Mouse (Mus musculus) G1E-ER4 (cell line): Measurements from ENCODE around the gene Fndc9. TPM values are rescaled to one million over a fixed set of nuclear protein-coding genes. Genes with fewer than 3 reads are reported as not detected.

Source experiments
- GATA1 ChIP-seq: IDR thresholded peaks from one replicate; pipeline ENCODE4 v1.8.0; 2012; ENCODE audit warnings: low read length, inconsistent platforms
- polyA plus RNA-seq: library from polyadenylated mRNA; stranded (reverse); fragments of >175 nt; gene quantifications from 2 replicates; pipeline ENCODE4 v1.2.3, GENCODE M21; 2012

The Fndc9 gene
- polyA plus RNA-seq, result not detected in 2 replicates

DNA sequence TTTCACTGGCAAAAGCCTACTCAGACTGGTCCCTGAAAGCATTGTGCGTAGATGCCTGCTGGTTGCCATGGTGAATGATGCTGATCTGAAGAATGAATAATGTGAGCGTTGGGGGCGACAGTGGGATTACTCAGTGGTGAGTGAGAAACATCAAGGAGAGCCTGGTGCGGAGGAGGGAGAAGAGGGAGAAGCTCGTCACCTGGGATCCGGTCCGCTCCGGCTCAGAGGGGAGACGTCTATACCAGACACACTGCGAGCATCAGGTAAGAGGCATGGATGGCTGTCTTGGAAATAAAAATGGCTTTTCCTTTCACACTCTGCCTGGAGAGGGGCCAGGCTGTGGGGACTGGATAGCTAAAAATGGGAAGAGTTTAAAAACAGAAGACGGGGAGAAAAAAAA lies at the start of gene Fndc9:
Gene Fndc9 (plus strand): TSS at position 198 of the 400 bp plus-strand sequence.
- TF ChIP-seq GATA1, result no peak

DNA sequence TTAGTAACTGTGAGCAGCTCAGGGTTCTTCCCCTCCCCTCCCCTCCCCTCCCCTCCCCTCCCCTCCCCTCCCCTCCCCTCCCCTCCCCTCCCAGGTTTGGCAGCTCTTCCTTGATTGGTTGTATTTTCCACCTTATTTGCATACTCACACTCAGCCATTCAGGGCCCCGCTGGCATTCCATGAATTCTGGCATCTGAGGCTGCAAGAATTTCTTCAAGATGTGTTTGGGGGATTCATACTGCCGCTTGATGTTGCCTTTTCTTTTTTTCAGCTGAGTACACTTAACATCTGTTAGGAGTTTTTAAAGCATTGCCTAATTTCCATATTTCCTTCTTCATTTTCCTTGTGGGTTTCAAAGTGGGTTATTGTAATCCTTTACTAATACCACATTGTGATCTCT lies 47.0 kb upstream of the Fndc9 start:
- no peak for TF ChIP-seq GATA1

DNA sequence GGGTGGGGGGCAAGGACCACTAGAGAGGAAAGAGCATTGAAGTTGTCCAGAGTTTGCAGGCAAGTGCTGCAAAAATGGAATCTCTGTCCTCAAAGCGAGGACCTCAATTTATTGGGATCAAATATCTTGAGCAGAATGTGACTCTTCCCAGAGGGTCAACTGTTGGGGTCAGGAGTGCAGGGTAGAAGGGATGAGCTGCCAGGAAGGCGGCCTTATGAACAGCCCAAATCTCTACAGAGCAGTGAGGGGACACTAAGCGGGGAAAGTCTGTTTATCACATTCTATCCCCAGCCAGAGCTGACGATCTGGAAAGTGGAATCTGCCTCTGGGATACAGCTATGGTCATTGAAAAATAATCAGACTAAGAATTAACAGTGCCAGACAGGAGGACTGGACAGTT lies 41.2 kb upstream of the Fndc9 start:
- TF ChIP-seq GATA1, result no peak

DNA sequence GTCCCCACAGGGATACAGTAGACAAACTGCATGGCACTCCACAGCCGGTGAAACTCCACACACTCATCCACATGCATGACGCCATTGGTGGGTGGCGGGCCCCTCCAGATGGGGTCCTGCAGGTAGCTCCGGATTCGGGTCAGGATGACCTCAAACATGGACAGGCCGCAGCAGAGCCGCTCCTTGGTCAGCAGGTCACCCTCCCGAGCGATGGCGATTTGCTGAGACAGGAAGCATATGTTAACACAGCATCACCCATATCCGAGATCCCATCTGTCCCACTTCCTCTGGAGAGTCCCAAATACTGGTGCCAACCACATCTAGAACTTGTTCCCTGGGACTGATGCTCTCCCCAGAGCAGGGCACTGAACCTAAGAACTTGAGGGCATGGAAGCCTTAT lies 34.7 kb upstream of the Fndc9 start:
- TF ChIP-seq GATA1, result no peak

DNA sequence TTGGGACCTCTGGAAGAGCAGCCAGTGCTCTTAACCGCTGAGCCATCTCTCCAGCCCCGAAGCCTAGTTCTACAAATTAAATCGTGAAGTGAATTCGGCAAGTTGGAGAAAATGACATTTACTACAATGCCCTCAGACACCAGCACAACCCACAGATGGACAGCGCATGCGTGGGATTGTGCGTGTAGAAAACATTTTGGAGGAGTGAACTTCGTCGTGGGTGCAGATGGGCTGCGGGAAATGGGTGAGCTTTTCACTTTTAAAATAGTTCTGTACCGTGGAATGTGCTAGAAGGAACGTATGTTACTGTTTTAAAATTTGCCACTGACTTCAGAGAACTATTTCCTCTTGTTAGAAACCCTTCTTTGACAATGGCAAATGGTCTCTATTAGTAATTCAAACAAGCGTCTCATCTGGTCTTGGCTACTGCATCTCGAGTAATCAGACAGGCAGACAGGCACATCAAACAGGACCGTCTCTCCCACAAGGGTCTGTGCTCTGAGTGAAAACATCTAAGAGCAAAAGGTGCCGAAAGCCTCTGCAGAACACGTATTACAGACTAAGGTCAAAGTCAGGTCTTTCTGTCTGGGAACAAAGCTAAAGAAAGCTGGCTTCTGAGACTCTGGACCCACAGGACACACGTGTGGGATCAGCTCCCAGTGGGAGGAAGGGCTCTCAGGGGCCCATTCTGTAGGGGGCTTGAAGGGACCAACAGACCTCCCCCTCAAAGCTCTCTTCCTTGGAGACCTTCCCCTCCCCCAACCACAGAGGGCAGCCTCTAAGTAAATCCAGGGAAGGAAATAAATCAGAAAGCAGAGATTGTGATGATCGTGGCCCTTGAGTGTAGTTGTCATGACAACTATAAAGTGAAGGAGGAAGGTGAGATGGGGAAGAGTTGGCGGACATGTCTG lies 33.4 kb upstream of the Fndc9 start:
- TF ChIP-seq GATA1, result no peak

DNA sequence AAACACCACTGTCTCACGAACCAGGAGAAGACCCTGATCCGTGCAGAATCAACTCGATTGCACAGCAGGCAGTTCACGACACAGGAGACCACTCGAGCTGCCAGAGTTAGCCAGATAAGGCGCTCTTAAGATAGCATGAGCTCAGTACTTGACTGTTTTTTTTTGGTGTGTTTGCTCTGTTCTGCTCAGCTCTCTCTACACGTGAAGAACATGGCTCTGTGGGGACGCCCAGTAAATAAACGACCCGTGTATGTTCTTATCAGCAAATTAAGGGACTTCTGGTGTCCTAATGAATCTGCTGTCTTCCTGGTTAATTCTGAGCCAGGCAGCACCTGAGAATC lies 32.8 kb upstream of the Fndc9 start:
- no peak for TF ChIP-seq GATA1

DNA sequence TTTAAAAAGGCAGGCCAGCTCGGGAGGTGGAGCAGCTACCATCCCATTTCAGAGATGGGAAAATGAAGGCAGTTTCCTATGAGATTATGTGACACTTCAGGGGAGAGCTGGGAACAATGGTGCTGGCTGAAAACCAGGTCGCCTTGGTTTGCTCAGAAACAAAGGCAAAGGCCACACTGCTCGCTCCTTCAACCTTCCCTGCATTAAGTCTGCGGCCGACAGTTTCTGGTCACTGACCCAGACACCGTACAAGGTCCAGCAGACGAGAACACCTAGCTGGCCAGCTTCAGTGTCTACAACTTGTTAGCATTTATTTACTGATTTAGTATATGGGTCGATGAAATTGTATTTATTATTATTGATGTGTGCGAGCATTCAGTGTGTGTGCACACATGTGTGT lies 30.5 kb upstream of the Fndc9 start:
- no peak for TF ChIP-seq GATA1

DNA sequence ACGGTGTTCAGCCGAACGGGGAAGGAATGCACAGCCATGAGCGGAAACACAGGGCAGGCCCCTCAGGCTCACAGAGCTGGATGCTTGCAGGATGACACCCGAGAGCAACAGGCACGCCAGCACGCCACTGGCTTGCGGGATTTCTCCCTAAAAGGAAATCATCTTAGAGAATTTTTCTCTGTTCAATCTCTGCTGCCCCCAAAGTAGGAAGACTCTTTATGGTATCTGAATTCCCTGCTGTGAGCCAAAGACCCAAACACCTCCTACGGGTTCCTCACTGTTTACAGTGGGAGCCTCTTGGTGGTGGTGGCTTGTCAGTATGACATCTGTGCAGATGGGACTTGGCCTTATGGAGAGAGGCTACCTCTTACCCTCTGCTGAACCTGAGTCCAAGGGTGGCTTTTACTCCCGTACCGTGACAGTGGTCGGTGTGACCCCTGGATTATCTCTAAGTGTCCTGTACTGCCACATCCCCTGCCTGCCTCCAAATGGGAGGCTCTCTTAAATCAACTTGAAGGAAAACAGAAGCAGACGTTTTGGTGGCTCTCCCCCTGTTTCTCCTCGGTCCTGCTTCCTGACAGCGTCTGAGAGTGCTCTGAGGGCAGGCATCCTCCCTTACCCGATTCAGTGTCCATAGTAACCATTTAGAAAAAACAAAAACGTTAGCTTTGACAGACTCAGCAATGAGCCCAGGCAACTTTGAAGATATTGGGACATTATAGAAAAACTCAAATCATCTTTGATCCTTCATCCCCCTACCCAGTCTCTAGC lies 29.5 kb upstream of the Fndc9 start:
- no peak for TF ChIP-seq GATA1

DNA sequence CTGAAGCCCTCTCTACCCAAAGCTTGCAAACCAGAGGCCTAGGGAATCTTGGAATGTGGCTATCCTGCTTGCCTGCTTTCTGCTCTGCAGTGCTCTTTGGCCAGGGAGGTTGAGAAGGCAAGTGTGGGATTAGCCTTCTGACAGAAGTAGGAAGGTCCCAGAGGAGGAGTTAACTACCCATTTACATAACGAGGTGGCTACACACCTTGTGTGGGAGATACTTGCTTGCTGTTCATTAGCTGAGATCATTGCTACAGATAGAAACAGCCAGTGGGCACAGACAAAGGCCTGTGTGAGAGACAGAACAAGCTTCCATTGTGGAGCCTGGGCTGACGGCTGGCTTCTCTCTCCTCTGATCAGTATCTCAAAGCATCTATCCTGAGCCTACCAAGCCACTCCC lies 25.4 kb upstream of the Fndc9 start:
- no peak for TF ChIP-seq GATA1

DNA sequence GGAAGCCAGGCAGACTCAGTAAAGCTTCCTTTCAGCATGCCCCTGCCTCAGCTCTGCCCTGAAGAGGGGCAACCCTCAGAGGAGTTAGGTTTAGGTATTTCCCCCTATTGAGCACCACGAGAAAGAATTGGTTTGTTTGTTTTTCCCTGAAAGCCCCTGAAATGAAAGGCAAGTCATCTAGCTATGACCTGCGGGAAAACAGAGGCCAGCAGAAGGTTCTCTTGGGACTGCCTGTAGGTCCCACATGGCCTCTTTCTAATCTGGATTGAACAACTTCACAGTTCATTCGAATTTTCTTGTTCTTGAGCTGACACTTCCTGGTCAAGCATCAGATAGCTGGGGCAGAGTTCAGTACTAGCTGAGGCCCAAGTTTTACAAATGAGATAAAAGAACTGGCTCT lies 23.5 kb upstream of the Fndc9 start:
- no peak for TF ChIP-seq GATA1

DNA sequence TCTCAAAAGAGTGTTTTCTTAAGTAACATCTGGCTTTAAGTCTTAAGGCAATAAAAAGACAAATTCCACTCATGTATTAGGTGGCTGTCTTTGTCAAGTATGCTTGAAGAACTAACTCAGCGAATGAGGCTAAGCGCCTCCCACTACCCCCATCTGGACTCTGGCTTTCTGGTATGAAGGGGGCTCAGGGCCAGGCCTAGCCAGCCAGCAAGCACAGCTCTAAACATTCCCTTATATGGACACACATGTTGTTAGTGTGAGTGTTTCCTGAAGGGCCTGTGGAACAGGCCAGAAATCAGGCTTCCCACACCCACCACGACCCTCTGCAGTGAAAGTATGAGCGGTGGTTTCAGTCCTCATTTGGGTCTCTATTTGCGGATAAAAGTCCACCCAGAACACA lies 21.5 kb upstream of the Fndc9 start:
- no peak for TF ChIP-seq GATA1

DNA sequence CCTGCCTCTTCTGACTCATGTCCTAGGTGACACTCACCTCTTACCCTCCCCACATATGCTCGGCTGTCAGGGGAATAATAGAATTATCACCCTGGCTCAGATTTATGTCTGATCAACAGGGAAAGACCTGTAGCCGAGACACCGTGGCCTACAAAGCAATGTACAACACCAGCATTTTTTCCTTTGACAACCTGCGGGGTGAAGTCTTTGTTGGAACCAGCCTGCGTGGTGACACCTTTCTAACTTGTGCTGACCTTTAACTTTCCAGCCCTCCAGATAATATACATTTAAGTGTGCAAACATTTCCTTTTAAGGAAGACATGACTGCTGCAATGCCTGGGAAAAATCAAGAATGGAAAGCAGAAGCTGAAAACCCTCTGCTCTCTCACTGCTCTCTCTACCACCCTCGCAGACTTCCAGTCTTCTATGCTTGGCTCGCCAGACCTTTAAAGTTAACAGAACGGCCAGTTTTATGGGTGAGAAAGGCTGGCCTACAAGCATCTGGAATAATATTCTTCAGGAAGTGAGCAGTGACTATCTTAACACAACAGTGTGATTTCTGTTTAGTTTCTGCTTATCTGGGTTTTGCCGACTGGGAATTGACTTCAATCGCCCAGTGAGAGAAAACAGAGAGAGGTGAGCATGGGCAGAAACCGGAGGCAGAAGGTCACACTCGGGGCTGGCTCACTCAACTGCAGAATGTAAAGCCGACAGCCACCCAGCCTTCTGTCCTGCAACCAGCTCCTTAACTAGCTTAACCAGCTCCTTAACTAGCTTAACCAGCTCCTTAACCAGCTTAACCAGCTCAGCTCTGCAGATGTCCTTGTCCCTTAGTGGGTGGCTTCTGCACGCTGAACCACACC lies 20.7 kb upstream of the Fndc9 start:
- TF ChIP-seq GATA1, result no peak

DNA sequence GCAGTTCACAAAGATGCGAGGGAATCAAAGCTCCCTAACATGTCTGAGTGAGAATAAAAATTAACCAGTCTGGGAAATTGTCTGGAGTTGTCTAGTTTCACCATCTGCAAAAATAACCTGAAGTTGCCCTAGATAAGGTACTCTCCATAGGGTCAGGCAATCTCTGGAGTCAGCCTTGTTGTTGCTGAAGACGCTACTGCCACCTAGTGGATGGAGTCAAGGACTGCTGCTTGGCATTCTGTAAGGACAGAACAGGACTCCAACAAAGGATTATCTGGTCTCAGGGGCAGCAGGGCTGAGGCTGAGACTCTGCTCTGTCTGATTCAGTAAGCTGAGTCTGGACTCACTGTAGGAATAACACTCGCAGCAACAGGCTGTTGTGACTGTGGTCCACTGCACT lies 20.0 kb upstream of the Fndc9 start:
- no peak for TF ChIP-seq GATA1

DNA sequence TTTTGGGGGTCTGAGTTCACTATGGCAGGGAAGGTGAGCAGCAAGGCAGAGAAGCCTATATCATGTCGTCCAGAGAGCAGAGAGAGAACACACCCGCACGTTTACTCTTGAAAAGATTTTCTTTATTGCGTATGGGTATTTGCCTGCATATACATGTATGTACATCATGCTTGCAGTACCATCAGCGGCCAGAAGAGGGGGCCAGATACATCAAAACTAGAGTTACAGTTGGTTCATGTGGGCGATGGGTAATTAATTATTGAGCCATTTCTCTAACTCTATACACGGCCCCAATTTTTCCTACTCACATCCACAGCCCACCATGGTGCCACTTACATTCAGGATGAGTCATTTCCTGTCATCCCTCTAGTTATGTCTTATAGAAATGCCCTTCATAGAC lies 18.7 kb upstream of the Fndc9 start:
- no peak for TF ChIP-seq GATA1

DNA sequence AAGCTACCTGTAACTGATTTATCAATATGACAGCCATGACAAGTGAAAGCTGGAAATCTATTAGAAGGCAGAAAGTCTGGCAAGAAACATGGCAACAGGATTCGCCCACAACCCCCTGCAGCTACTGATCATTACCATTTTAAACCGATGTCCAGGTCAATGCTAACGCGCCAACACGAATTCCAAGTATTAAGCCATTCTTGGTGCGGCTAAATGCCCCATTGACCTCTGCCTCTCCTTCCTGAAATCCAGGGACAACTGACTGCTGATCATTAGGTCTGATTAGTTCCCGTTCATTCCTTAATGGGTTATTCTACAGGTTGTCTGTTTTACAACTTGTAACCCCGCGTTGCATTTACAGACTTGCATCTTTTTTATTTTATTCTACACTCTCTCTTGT lies 17.6 kb upstream of the Fndc9 start:
- TF ChIP-seq GATA1, result no peak

DNA sequence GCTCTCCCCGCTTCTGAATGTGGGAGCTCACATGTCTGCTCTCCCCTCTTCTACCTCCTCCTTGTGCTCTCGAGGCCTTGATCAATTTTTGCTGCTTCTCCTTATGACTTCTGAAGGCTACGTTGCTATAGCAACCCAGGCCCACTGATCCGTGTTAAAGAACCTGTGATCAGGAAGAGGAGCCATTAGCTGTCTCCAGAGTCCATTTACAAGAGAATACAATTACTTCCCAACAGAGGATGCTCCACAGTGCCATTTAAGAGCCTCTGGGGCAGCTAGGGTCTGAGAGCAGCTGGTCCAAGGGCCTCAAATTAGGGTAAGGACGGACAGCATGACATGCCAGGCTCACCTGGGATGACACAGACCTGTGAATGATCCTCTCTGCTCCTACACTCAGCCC lies 16.7 kb upstream of the Fndc9 start:
- TF ChIP-seq GATA1, result no peak

DNA sequence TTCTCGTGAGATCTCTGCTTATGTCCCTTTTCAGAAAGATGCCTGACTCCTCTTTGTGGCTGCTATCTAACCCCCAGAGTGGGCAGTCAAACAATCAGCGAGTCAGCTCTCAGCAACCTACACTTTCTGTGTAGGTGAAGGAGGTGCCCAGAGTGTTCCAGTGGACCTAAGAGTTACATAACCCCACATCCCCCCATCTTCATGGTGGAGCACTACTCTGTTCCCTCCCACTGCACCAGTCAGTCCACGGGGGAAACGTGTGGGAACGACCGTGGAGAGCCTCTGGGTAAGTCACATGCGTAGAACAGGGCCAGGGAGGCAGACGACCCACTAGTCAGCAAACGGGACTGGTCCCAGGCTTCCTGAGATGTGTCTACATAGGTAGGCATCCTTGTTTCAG lies 16.0 kb upstream of the Fndc9 start:
- no peak for TF ChIP-seq GATA1
